Mouse (Mus musculus) thymus, postnatal 36 days (tissue): ENCODE results near the gene Tusc2.
A peak's percentile ranks its signal among the peaks of the same experiment; 100 is the strongest.

Experiments
- DNase-seq, 2 experiments: peaks; one replicate each; pipeline ENCODE4 v3.0.0; 2022; ENCODE audit warnings: mixed read lengths in 2 of 2

Tusc2 gene

GRCm38 (mm10) chr9:107612191-107612944 is 49.3 kb downstream of the Tusc2 start:
- peak; percentile 97 for DNase-seq

GRCm38 (mm10) chr9:107612945-107613569 is 50.0 kb downstream of the Tusc2 start:
- DNase-seq = no peak

DNA sequence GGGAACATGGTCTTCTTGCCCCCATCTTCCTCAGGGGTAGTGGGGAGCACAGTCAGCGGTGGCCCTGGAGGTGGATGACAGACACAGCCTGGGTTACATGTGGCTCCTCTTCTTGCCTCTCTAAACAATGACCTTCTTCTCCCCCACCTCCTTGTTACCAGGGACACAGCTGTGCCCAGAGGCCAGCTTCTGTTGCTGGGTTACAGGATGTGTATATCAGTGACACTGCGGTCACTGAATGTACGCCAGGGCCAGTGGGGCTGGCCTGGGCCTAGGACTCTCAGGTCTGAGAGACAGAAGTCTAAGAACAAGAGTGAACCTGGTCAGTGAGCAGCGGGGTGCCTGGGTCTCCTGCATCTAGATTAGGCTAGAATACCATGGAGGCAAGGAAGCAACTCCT is 52.0 kb downstream of the Tusc2 start:
- DNase-seq = no peak
